Mouse (Mus musculus): ENCODE measurements around the gene Mapre3. TPM values are rescaled to one million over a fixed set of nuclear protein-coding genes. Genes with fewer than 3 reads are reported as not detected.

The Mapre3 gene
- polyA plus RNA-seq, 1 experiment from 2014 or later = 15.6 TPM

DNA sequence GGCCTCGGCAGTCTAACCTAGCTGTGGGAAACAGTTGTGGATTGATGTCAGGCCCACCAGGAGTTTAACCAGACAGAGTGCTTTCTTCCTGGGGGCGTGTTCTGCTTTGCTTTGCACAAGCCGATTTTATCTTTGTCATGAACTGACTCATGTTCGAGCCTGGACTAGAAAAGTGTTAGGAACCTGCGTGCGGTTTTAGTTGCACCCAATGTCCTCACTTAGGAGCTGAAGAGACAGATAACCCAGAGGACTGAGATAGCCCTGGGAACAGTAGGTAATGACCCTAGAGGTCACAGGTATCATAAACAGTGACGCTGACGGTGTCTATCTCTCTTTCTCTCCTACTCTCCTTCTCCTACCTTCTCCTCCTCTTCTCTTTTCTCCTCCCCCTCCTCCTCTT lies 16.5 kb upstream of the Mapre3 start:
- Histone ChIP-seq H3K4me1 (peaks cover 22% of the 10 kb centered on the region), H3K27me3 (ENCODE audit: poor library complexity, severe bottlenecking) (no peaks in the 10 kb centered on the region), H3K27ac (no peak overlapping the region), H3K9me3 (no peaks in the 10 kb centered on the region), H3K4me3 (no peak overlapping the region), H3K36me3 (replicated peaks) (peaks cover 69% of the 10 kb centered on the region)
- 87% methylated on average over 8 of the region's 8 CpGs for WGBS
- no peak for DNase-seq (ENCODE audit: extremely low spot score, low spot score)

DNA sequence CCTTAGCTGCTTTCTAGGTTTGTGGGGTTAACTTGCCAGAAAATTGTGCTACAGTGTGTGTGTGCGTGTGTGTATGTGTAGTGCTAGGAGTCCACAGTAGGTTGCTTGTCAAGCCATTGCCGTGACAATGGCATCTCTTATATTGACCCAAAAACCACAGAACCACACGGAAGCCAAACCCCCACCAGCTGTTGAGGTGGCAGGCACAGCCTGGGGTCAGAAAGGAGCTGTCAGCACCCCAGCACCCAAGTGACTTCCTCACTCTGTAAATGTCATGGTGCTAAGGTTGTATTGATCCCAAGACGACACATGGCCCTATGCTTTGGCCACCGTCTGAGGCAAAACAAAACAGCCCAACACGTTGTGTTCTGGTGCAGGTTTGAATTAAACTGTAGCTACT lies 15.5 kb upstream of the Mapre3 start:
- WGBS = 91% methylated on average over 6 of the region's 6 CpGs
- no peak overlapping the region for H3K4me3 ChIP-seq
- peaks cover 22% of the 10 kb centered on the region for H3K4me1 ChIP-seq
- H3K9me3 ChIP-seq = no peaks in the 10 kb centered on the region
- no peak for DNase-seq (ENCODE audit: extremely low spot score, low spot score)
- H3K36me3 ChIP-seq (replicated peaks) = peaks cover 59% of the 10 kb centered on the region
- H3K27me3 ChIP-seq (ENCODE audit: poor library complexity, severe bottlenecking) = no peaks in the 10 kb centered on the region
- H3K27ac ChIP-seq = no peak overlapping the region

- DNase-seq (ENCODE audit: extremely low spot score, low spot score) = no peak
- 86% methylated on average over 12 of the region's 12 CpGs for WGBS
- peaks cover 20% of the 10 kb centered on the region for H3K36me3 ChIP-seq (replicated peaks)
- H3K4me1 ChIP-seq = no peaks in the 10 kb centered on the region
- no peak overlapping the region for H3K4me3 ChIP-seq
- H3K27me3 ChIP-seq (ENCODE audit: poor library complexity, severe bottlenecking) = no peaks in the 10 kb centered on the region
- no peaks in the 10 kb centered on the region for H3K9me3 ChIP-seq
- H3K27ac ChIP-seq = no peak overlapping the region
Observed at GRCm38 (mm10) chr5:30802724-30803467, 11.5 kb upstream of the Mapre3 start.

- WGBS = 10% methylated on average over 3 of the region's 3 CpGs
- H3K27ac ChIP-seq = no peak overlapping the region
Observed at GRCm38 (mm10) chr5:30806106-30806505, 8.3 kb upstream of the Mapre3 start.

GRCm38 (mm10) chr5:30815120-30815465 lies 652 bp downstream of the Mapre3 start:
- Histone ChIP-seq H3K27me3 (ENCODE audit: poor library complexity, severe bottlenecking) (0 out of 2 replicates have a peak, but pooled peaks cover 3% of the 10 kb centered on the region), H3K4me1 (peaks cover 32% of the 10 kb centered on the region), H3K27ac (peak overlapping the region; percentile 90), H3K4me3 (peak overlapping the region; percentile 83), H3K36me3 (replicated peaks) (no peaks in the 10 kb centered on the region), H3K9me3 (no peaks in the 10 kb centered on the region)
- 4% methylated on average over 7 of the region's 7 CpGs for WGBS
- DNase-seq (ENCODE audit: extremely low spot score, low spot score) = no peak

More at GRCm38 (mm10) chr5:30806106-30806505, 8.3 kb upstream of the Mapre3 start:
- no peaks in the 10 kb centered on the region for H3K27me3 ChIP-seq (ENCODE audit: poor library complexity, severe bottlenecking)
- H3K36me3 ChIP-seq (replicated peaks) = no peaks in the 10 kb centered on the region
- no peaks in the 10 kb centered on the region for H3K9me3 ChIP-seq
- peak; percentile 86 for DNase-seq (ENCODE audit: extremely low spot score, low spot score)
- no peaks in the 10 kb centered on the region for H3K4me1 ChIP-seq
- no peak overlapping the region for H3K4me3 ChIP-seq

DNA sequence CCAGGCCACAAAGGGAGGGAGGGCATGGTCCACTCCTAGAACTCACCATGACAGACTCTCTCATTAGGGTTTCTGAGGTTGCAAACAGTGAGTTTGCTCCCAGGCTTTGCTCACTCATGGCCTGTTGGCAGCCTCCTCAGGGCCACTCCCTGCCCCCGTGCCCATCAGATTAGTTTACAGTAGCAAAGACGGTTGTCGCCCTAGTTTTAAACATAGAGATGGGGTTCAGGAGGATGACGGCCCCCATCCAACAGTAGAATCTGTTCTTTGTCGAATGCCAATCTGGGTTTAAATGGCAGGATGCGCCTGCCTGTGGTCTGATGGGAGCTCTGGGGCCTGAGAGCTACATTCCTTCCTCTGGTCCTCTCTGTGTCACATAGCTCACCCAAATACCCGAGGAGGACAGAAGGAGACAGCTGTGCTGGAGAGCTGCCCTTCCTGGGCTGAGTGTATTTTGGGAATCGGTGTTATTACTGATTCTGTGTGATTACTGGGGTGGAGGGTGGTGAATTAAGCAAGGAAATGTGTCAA lies 1.9 kb downstream of the Mapre3 start:
- H3K36me3 ChIP-seq (replicated peaks) = no peaks in the 10 kb centered on the region
- 0 out of 2 replicates have a peak, but pooled peaks cover 3% of the 10 kb centered on the region for H3K27me3 ChIP-seq (ENCODE audit: poor library complexity, severe bottlenecking)
- 84% methylated on average over 8 of the region's 8 CpGs for WGBS
- peaks cover 32% of the 10 kb centered on the region for H3K4me1 ChIP-seq
- H3K27ac ChIP-seq = no peak overlapping the region
- H3K9me3 ChIP-seq = no peaks in the 10 kb centered on the region
- no peak overlapping the region for H3K4me3 ChIP-seq
- DNase-seq (ENCODE audit: extremely low spot score, low spot score) = no peak

DNA sequence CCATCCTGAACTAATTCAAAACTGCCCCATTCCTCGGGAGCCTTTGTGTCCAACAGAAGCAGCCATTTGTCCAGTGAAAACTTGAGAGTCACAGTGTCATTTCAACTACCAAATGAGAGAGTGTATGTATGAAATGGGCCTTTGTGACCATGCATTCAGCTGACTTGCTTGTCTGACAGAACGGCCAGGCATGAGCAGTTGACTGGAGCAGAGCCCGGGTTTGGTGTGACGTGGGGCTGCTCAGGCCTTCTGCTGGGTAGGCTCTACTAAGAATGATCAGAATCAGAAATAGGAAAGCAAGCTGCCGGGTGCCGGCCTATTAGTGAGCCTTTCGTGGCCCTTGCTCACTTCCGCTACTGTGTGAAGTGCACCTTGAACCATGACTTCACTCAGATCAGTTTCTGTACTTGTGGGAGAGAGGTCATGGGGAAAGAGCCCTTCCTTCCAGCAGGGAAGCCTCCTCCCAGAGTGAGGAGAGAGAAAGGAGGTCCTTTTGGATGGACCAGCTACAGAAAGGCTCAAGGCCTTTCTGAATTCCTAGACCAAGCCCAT lies 4.4 kb downstream of the Mapre3 start:
- H3K4me1 ChIP-seq = peaks cover 30% of the 10 kb centered on the region
- H3K27ac ChIP-seq = no peak overlapping the region
- no peak for DNase-seq (ENCODE audit: extremely low spot score, low spot score)
- no peak overlapping the region for H3K4me3 ChIP-seq
- H3K9me3 ChIP-seq = no peaks in the 10 kb centered on the region
- WGBS = 94% methylated on average over 8 of the region's 8 CpGs
- H3K27me3 ChIP-seq (ENCODE audit: poor library complexity, severe bottlenecking) = no peaks in the 10 kb centered on the region
- no peaks in the 10 kb centered on the region; the same call in 1 of the 2 replicates for H3K36me3 ChIP-seq (replicated peaks)

- DNase-seq (ENCODE audit: extremely low spot score, low spot score) = no peak
- WGBS = 84% methylated on average over 5 of the region's 5 CpGs
- no peak overlapping the region for H3K27ac ChIP-seq
- peaks cover 24% of the 10 kb centered on the region for H3K4me1 ChIP-seq
- H3K4me3 ChIP-seq = no peak overlapping the region
- no peaks in the 10 kb centered on the region for H3K27me3 ChIP-seq (ENCODE audit: poor library complexity, severe bottlenecking)
- H3K9me3 ChIP-seq = no peaks in the 10 kb centered on the region
- no peaks in the 10 kb centered on the region; the same call in 1 of the 2 replicates for H3K36me3 ChIP-seq (replicated peaks)
Observed at GRCm38 (mm10) chr5:30822689-30823088, 8.2 kb downstream of the Mapre3 start.

GRCm38 (mm10) chr5:30823091-30823490 lies 8.7 kb downstream of the Mapre3 start:
- WGBS = 91% methylated on average over 3 of the region's 3 CpGs
- DNase-seq (ENCODE audit: extremely low spot score, low spot score) = no peak
- H3K4me3 ChIP-seq = no peak overlapping the region
- H3K36me3 ChIP-seq (replicated peaks) = no peaks in the 10 kb centered on the region; the same call in 1 of the 2 replicates
- no peak overlapping the region for H3K27ac ChIP-seq
- no peaks in the 10 kb centered on the region for H3K27me3 ChIP-seq (ENCODE audit: poor library complexity, severe bottlenecking)
- peaks cover 24% of the 10 kb centered on the region for H3K4me1 ChIP-seq
- no peaks in the 10 kb centered on the region for H3K9me3 ChIP-seq

DNA sequence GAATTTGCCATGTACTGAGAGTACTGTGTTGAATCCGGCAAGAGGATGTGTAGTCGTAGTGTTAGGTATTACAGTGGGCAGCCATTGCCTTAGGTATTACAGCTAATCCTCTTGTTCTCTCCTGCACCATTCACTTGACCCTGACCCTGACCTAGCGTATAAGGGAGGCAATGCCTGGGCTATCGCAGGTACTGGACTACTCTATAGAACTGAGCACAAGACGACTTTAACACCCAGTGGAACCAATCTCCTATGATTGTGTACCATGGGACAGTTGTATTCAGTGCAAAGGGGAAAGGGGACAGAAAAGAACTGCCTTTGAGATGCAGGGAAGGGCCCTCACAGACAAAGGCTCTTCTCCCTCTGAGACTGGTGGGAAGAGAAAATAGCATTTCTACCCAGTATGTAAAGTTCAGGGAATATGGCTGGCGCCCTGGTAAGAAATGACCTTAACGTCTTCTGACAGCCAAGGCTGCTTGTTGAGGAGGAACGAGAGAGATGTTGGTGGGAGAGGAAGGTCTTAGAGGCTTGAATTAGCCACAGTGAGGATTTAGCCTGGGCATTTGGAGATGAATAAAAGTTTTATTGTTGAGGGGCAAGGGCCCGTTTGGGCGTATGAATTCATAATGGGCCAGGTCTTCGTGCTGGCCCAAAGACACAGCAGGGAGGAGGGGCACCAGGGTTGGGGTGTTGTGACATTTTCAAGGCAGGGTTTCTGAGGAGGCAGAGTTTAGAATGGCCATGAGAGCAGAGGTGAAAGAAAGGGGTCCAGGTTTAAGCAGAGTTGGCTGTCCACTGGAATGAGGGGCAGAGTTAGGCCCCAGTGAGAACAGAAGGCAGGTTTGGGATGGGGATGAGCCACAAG lies 9.9 kb downstream of the Mapre3 start:
- 59% methylated on average over 11 of the region's 11 CpGs for WGBS
- Histone ChIP-seq H3K27me3 (ENCODE audit: poor library complexity, severe bottlenecking) (no peaks in the 10 kb centered on the region), H3K4me3 (no peak overlapping the region), H3K4me1 (peaks cover 24% of the 10 kb centered on the region), H3K27ac (peak overlapping the region; percentile 36), H3K36me3 (replicated peaks) (no peaks in the 10 kb centered on the region; the same call in 1 of the 2 replicates), H3K9me3 (no peaks in the 10 kb centered on the region)
- no peak for DNase-seq (ENCODE audit: extremely low spot score, low spot score)

DNA sequence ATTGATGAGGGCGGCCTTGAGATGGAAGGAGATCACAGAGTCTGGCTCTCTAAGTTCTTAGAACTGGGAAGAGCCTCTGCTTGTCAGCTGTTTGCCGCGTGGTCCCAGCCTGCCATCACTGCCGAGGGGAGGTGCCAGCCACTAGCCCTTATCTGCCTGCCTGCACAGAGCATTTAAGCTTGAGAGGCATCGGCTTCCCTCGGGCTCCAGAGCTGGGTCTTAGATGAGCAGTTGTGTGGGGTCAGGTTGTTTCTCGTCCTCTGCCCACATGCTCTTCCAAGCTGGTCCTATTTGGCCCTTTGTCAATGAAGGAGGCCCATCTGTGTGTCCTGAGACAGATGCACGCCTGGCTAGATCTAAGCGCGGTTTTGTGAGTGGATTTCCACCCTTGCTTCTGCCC lies 10.7 kb downstream of the Mapre3 start:
- no peak overlapping the region for H3K4me3 ChIP-seq
- WGBS = 71% methylated on average over 10 of the region's 10 CpGs
- no peaks in the 10 kb centered on the region for H3K27me3 ChIP-seq (ENCODE audit: poor library complexity, severe bottlenecking)
- H3K27ac ChIP-seq = peak overlapping the region; percentile 36
- H3K9me3 ChIP-seq = no peaks in the 10 kb centered on the region
- no peak for DNase-seq (ENCODE audit: extremely low spot score, low spot score)
- H3K4me1 ChIP-seq = peaks cover 24% of the 10 kb centered on the region
- no peaks in the 10 kb centered on the region; the same call in 1 of the 2 replicates for H3K36me3 ChIP-seq (replicated peaks)

DNA sequence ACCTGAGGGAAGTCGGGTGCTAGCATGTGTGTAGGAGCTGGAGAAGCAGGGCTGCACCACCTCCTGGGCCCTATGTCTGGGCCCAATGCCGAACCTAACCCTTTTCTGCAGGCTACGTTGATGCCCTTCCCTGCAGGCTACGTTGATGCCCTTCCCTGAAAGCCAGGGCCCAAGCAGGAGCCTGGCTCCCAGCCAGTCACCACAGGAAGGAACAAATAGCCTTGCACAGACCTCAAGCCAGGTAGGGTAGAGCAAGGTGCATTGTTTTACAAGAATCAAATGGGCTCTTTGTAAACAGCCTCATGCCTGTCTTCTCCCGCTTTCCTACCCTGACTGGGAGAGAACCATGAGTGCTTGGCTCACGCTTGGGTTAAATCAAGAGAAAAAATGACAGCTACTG lies 11.4 kb downstream of the Mapre3 start:
- H3K4me1 ChIP-seq = peaks cover 24% of the 10 kb centered on the region
- H3K36me3 ChIP-seq (replicated peaks) = no peaks in the 10 kb centered on the region; the same call in 1 of the 2 replicates
- no peaks in the 10 kb centered on the region for H3K9me3 ChIP-seq
- WGBS = 82% methylated on average over 6 of the region's 6 CpGs
- H3K4me3 ChIP-seq = no peak overlapping the region
- H3K27me3 ChIP-seq (ENCODE audit: poor library complexity, severe bottlenecking) = no peaks in the 10 kb centered on the region
- peak overlapping the region; percentile 44 for H3K27ac ChIP-seq
- no peak for DNase-seq (ENCODE audit: extremely low spot score, low spot score)
